Mouse (Mus musculus): Measurements from ENCODE around the gene Xxylt1. TPM values are rescaled to one million over a fixed set of nuclear protein-coding genes. Genes with fewer than 3 reads are reported as not detected.

Xxylt1 gene
- total and polyA plus RNA-seq, 2 experiments from 2014 or later: 21.0 to 32.8 TPM

GRCm38 (mm10) chr16:30934205-30934780 is 146.9 kb downstream of the Xxylt1 start:
- Histone ChIP-seq H3K4me1 (ENCODE audit: insufficient read depth, low read length) (0 out of 2 replicates have a peak, but pooled peaks cover 3% of the 10 kb centered on the region), H3K9ac (replicated peaks; ENCODE audit: low read length) (no peak overlapping the region), H3K9me3 (ENCODE audit: low read length) (no peaks in the 10 kb centered on the region; the same call in 1 of the 2 replicates), H3K36me3 (ENCODE audit: insufficient read depth, low read length) (no peaks in the 10 kb centered on the region), H3K4me2 (ENCODE audit: low read depth, low read length) (no peak overlapping the region), H3K4me3 (ENCODE audit: low read length) (no peak overlapping the region), H3K27me3 (ENCODE audit: insufficient read depth, low read length) (no peaks in the 10 kb centered on the region), H3K27ac (no peak overlapping the region)
- DNase-seq (ENCODE audit: low spot score): no peak
- no peak for ATAC-seq
- WGBS: 53% methylated on average over 11 of the region's 11 CpGs
- no peak for TF ChIP-seq CTCF (IDR thresholded peaks at IDR 0.05; ENCODE audit: low read depth)

GRCm38 (mm10) chr16:30933366-30933765 is 147.9 kb downstream of the Xxylt1 start:
- no peaks in the 10 kb centered on the region for H3K27me3 ChIP-seq (ENCODE audit: insufficient read depth, low read length)
- 92% methylated on average over 8 of the region's 8 CpGs for WGBS
- H3K9ac ChIP-seq (replicated peaks; ENCODE audit: low read length): no peak overlapping the region
- no peak for TF ChIP-seq CTCF (IDR thresholded peaks at IDR 0.05; ENCODE audit: low read depth)
- H3K4me2 ChIP-seq (ENCODE audit: low read depth, low read length): no peak overlapping the region
- H3K4me1 ChIP-seq (ENCODE audit: insufficient read depth, low read length): 0 out of 2 replicates have a peak, but pooled peaks cover 3% of the 10 kb centered on the region
- ATAC-seq (no peak), DNase-seq (ENCODE audit: low spot score) (no peak)
- H3K4me3 ChIP-seq (ENCODE audit: low read length): no peak overlapping the region
- no peak overlapping the region for H3K27ac ChIP-seq
- no peaks in the 10 kb centered on the region for H3K36me3 ChIP-seq (ENCODE audit: insufficient read depth, low read length)
- no peaks in the 10 kb centered on the region; the same call in 1 of the 2 replicates for H3K9me3 ChIP-seq (ENCODE audit: low read length)

GRCm38 (mm10) chr16:30932791-30933190 is 148.4 kb downstream of the Xxylt1 start:
- WGBS: 77% methylated on average over 4 of the region's 4 CpGs
- no peaks in the 10 kb centered on the region for H3K27me3 ChIP-seq (ENCODE audit: insufficient read depth, low read length)
- no peak overlapping the region for H3K27ac ChIP-seq
- no peaks in the 10 kb centered on the region for H3K36me3 ChIP-seq (ENCODE audit: insufficient read depth, low read length)
- no peak for ATAC-seq
- 0 out of 2 replicates have a peak, but pooled peaks cover 3% of the 10 kb centered on the region for H3K4me1 ChIP-seq (ENCODE audit: insufficient read depth, low read length)
- no peak for DNase-seq (ENCODE audit: low spot score)
- no peak overlapping the region for H3K9ac ChIP-seq (replicated peaks; ENCODE audit: low read length)
- H3K4me2 ChIP-seq (ENCODE audit: low read depth, low read length): no peak overlapping the region
- no peak for TF ChIP-seq CTCF (IDR thresholded peaks at IDR 0.05; ENCODE audit: low read depth)
- H3K4me3 ChIP-seq (ENCODE audit: low read length): no peak overlapping the region
- no peaks in the 10 kb centered on the region; the same call in 1 of the 2 replicates for H3K9me3 ChIP-seq (ENCODE audit: low read length)

GRCm38 (mm10) chr16:30932196-30932595 is 149.0 kb downstream of the Xxylt1 start:
- WGBS: 79% methylated on average over 5 of the region's 5 CpGs
- no peak for DNase-seq (ENCODE audit: low spot score)
- 0 out of 2 replicates have a peak, but pooled peaks cover 3% of the 10 kb centered on the region for H3K4me1 ChIP-seq (ENCODE audit: insufficient read depth, low read length)
- H3K27ac ChIP-seq: no peak overlapping the region
- H3K27me3 ChIP-seq (ENCODE audit: insufficient read depth, low read length): no peaks in the 10 kb centered on the region
- H3K36me3 ChIP-seq (ENCODE audit: insufficient read depth, low read length): no peaks in the 10 kb centered on the region
- TF ChIP-seq CTCF (IDR thresholded peaks at IDR 0.05; ENCODE audit: low read depth): no peak
- no peak overlapping the region for H3K4me2 ChIP-seq (ENCODE audit: low read depth, low read length)
- H3K9ac ChIP-seq (replicated peaks; ENCODE audit: low read length): no peak overlapping the region
- no peaks in the 10 kb centered on the region; the same call in 1 of the 2 replicates for H3K9me3 ChIP-seq (ENCODE audit: low read length)
- ATAC-seq: no peak
- H3K4me3 ChIP-seq (ENCODE audit: low read length): no peak overlapping the region

- Histone ChIP-seq H3K36me3 (ENCODE audit: insufficient read depth, low read length) (no peaks in the 10 kb centered on the region), H3K9me3 (ENCODE audit: low read length) (no peaks in the 10 kb centered on the region; the same call in 1 of the 2 replicates), H3K4me3 (ENCODE audit: low read length) (no peak overlapping the region), H3K9ac (replicated peaks; ENCODE audit: low read length) (no peak overlapping the region), H3K4me2 (ENCODE audit: low read depth, low read length) (no peak overlapping the region), H3K27ac (no peak overlapping the region), H3K4me1 (ENCODE audit: insufficient read depth, low read length) (no peaks in the 10 kb centered on the region), H3K27me3 (ENCODE audit: insufficient read depth, low read length) (no peaks in the 10 kb centered on the region)
- ATAC-seq (no peak), DNase-seq (ENCODE audit: low spot score) (no peak)
- no peak for TF ChIP-seq CTCF (IDR thresholded peaks at IDR 0.05; ENCODE audit: low read depth)
- WGBS: 85% methylated on average over 3 of the region's 3 CpGs
These were observed 152.1 kb downstream of the Xxylt1 start for GRCm38 (mm10) chr16:30929165-30929564.

- Histone ChIP-seq H3K4me3 (ENCODE audit: low read length) (no peak overlapping the region), H3K9me3 (ENCODE audit: low read length) (no peaks in the 10 kb centered on the region; the same call in 1 of the 2 replicates), H3K4me1 (ENCODE audit: insufficient read depth, low read length) (no peaks in the 10 kb centered on the region), H3K9ac (replicated peaks; ENCODE audit: low read length) (no peak overlapping the region), H3K36me3 (ENCODE audit: insufficient read depth, low read length) (no peaks in the 10 kb centered on the region), H3K27me3 (ENCODE audit: insufficient read depth, low read length) (no peaks in the 10 kb centered on the region), H3K27ac (no peak overlapping the region), H3K4me2 (ENCODE audit: low read depth, low read length) (no peak overlapping the region)
- WGBS: 79% methylated on average over 8 of the region's 8 CpGs
- no peak for TF ChIP-seq CTCF (IDR thresholded peaks at IDR 0.05; ENCODE audit: low read depth)
- no peak for DNase-seq (ENCODE audit: low spot score)
- ATAC-seq: no peak
These were observed 153.0 kb downstream of the Xxylt1 start for GRCm38 (mm10) chr16:30928076-30928750.

- no peak overlapping the region for H3K4me2 ChIP-seq (ENCODE audit: low read depth, low read length)
- no peak overlapping the region for H3K4me3 ChIP-seq (ENCODE audit: low read length)
- no peak overlapping the region for H3K27ac ChIP-seq
- no peaks in the 10 kb centered on the region for H3K27me3 ChIP-seq (ENCODE audit: insufficient read depth, low read length)
- H3K4me1 ChIP-seq (ENCODE audit: insufficient read depth, low read length): no peaks in the 10 kb centered on the region
- WGBS: 75% methylated on average over 4 of the region's 4 CpGs
- TF ChIP-seq CTCF (IDR thresholded peaks at IDR 0.05; ENCODE audit: low read depth): no peak
- DNase-seq (ENCODE audit: low spot score) (no peak), ATAC-seq (no peak)
- no peaks in the 10 kb centered on the region; the same call in 1 of the 2 replicates for H3K9me3 ChIP-seq (ENCODE audit: low read length)
- no peak overlapping the region for H3K9ac ChIP-seq (replicated peaks; ENCODE audit: low read length)
- no peaks in the 10 kb centered on the region for H3K36me3 ChIP-seq (ENCODE audit: insufficient read depth, low read length)
These were observed 155.7 kb downstream of the Xxylt1 start for GRCm38 (mm10) chr16:30925496-30925895.
